Mouse (Mus musculus) lung, postnatal 10 days (tissue): ENCODE results near the gene Gm10251.
"Not testable (repeated sequence)": the region's sequence is repeated elsewhere in the genome, so short reads cannot be mapped to it uniquely, and the experiment has no call there.

Experiments
- DNase-seq: peaks from one replicate; pipeline ENCODE4 v3.0.0; 2021

The Gm10251 gene

DNA sequence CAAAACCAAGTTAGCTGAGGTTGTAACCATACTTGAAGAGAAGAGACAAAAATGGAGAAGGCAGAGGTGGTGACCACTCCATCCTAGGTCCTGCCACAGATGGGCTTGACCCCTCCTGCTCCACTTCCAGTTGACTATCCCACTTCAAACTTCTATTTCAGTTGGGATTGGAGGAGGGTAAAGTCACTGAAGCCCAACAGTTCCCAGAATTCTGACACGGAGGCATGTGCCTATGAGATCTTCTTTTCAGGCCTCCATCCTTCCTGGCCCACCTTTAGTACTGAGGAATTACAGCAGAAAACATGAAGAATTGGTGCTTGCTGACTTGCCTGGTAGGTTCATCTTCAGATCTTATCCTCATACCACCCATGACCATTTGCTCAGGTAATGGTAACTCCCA, at the start of gene Gm10251:
Gene Gm10251, minus strand, starts transcription at position 101 of the 400 bp plus-strand sequence.
- not testable (repeated sequence) for DNase-seq

DNA sequence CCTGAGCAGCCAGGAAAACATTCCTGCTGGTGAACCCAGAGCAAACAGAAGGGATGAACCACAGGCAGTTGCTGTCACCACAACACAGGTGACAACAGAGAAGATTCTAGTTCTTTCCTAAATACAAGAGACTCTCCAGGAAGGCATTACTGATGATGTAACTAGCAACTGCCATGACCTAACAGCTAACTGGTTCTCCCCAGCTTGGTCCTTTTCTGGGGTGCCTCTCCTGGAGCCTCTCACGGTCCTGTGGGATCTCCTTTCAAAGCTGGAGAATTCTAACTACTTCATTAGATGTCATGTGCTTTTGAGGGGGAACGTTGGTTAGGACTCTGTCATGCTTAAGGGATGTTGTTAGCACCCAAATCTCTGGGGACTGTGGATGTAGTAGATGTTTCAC, 36.2 kb upstream of the Gm10251 start, which contains the start of gene Gm8050:
Gene Gm8050, minus strand, starts transcription at position 101 of the 400 bp plus-strand sequence.
- not testable (repeated sequence) for DNase-seq

DNA sequence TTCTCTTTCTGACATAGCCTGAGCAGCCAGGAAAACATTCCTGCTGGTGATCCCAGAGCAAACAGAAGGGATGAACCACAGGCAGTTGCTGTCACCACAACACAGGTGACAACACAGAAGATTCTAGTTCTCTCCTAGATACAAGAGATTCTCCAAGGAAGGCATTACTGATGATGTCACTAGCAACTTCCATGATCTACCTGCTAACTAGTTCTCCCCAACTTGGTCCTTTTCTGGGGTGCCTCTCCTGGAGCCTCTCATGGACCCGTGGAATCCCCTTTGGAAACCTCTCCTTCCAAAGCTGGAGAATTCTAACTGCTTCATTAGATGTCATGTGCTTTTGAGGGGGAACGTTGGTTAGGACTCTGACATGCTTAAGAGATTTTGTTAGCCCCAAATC, 61.7 kb downstream of the Gm10251 start, which contains the start of gene Gm3460:
Gene Gm3460, minus strand, starts transcription at position 101 of the 400 bp plus-strand sequence.
- not testable (repeated sequence) for DNase-seq

DNA sequence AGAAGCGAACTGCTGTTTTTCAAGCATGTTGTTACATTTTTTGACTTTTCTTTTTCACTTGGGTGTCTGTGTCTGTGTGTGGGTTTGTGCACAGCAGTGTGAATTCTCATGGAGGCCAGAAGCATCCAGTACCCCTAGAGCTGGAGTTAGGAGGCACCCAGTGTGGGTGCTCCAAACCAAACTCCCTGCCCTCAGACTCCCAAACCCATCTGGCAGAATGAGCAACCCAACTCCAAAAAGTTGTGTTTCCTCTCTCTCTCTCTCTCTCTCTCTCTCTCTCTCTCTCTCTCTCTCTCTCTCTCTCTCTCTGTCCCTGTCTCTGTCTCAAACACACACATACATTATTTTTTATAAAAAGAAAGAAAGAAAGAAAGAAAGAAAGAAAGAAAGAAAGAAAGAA, 77.5 kb downstream of the Gm10251 start:
- DNase-seq = peak; percentile 1

DNA sequence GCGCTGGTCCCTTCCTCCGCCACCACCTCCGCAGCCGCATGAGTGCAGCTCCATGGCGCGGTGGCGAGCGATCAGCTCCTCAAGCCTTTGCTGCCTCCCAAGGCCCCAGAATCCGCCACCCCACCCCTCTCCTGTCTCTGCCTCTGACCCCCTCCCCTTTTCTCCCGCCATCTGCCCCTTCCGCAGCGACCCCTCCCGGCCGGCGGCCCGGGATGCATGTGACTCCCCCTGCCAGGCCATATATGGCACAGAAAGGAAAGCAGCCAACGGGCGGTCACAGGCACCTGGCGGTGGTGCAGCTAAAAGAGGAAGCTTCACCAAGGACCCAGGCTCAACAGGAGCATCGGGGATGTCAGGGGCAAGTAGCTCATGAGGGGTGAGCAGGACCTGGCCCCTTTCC, 79.0 kb downstream of the Gm10251 start:
- DNase-seq = peak; percentile 11

DNA sequence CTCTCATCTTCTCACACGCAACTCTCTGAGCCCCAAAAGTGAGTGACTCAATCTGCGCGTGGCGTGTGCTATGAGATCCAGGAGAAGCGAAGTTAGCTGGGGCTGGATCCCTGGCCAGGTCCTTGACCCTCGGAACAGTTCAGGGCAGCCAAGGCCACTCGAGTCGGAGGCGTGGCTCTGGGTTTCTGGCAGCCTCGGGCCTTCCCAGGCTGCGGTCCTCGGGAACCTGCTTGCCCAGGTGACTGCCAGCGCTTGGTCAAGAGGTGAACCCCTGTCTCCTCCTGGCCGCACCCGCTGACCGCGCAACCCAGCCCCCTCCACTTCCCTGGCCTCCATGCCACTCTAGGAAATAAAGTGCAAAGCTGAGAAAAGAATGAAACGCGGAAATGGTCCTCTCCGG, 79.4 kb downstream of the Gm10251 start:
- peak; percentile 12 for DNase-seq

DNA sequence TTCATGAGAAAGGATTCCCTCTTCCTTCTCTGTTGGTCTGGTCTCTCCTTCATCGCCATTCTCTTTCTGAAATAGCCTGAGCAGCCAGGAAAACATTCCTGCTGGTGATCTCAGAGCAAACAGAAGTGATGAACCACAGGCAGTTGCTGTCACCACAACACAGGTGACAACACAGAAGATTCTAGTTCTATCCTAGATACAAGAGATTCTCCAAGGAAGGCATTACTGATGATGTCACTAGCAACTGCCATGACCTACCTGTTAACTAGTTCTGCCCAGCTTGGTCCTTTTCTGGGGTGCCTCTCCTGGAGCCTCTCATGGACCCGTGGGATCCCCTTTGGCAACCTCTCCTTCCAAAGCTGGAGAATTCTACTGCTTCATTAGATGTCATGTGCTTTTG, 93.5 kb downstream of the Gm10251 start, which contains the start of gene Gm3629:
Gene Gm3629, minus strand, starts transcription at position 101 of the 400 bp plus-strand sequence.
- not testable (repeated sequence) for DNase-seq
